Mouse (Mus musculus) megakaryocyte, embryonic 14.5 days (primary cell): ENCODE measurements around the gene Ifna16. TPM values are rescaled to one million over a fixed set of nuclear protein-coding genes. Genes with fewer than 3 reads are reported as not detected.

Experiments
- H3K27me3 ChIP-seq: replicated peaks from 2 replicates; pipeline ENCODE3; 2012; ENCODE audit warnings: inconsistent platforms
- H3K36me3 ChIP-seq: replicated peaks from 2 replicates; pipeline ENCODE3; 2012; ENCODE audit warnings: low read length, inconsistent platforms, mixed read lengths
- H3K4me1 ChIP-seq: 2 replicates; pipeline ENCODE4 v1.6.1; 2012; ENCODE audit warnings: inconsistent platforms
- H3K4me3 ChIP-seq: replicated peaks from 2 replicates; pipeline ENCODE3; 2012; ENCODE audit warnings: moderate library complexity, mild to moderate bottlenecking, inconsistent platforms
- H3K9me3 ChIP-seq: 2 replicates; pipeline ENCODE4 v1.6.1; 2012; ENCODE audit warnings: inconsistent platforms
- FLI1 ChIP-seq: IDR thresholded peaks from 2 replicates; pipeline ENCODE4 v1.6.1; 2012; ENCODE audit warnings: low read length, inconsistent platforms, mixed read lengths
- GATA1 ChIP-seq: IDR thresholded peaks from 3 replicates; pipeline ENCODE4 v1.6.1; 2012; ENCODE audit warnings: mixed read lengths, low read length, inconsistent platforms, borderline replicate concordance
- polyA plus RNA-seq: library from polyadenylated mRNA; stranded (reverse); fragments of >175 nt; gene quantifications from 2 replicates; pipeline ENCODE4 v1.2.3, GENCODE M21; 2012; ENCODE audit warnings: low replicate concordance; ENCODE audit not compliant: insufficient read depth

The Ifna16 gene
- polyA plus RNA-seq, 1 experiment: not detected

DNA sequence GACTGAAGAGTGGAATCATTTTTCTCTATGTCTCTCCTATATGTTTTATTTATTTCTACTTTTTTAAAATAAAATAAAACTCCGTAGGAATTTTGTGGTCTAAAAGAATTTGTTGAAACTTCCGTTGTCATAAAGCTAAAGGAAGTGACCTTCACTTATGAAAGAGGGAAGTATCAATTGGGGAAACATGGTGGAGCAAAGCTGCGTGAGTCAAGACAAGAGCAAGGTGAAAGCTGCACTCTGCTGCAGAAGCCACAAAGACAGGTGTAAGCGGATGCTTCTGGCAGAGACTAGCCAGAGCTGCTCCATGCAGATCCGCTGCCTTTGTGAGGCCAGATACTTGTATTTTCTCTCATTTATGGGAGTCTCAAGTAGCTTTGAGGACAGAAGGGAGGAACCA, 22.1 kb upstream of the Ifna16 start:
- Histone ChIP-seq H3K4me1 (peaks cover 75% of the 10 kb centered on the region), H3K9me3 (no peaks in the 10 kb centered on the region), H3K27me3 (no peaks in the 10 kb centered on the region), H3K4me3 (peak overlapping the region; percentile 28), H3K36me3 (no peaks in the 10 kb centered on the region)
- no peak for TF ChIP-seq GATA1
- TF ChIP-seq FLI1: no peak

- Histone ChIP-seq H3K9me3 (no peaks in the 10 kb centered on the region), H3K4me3 (no peak overlapping the region), H3K36me3 (no peaks in the 10 kb centered on the region), H3K4me1 (peaks cover 86% of the 10 kb centered on the region), H3K27me3 (no peaks in the 10 kb centered on the region)
- TF ChIP-seq GATA1 (no peak), FLI1 (no peak)
Measured at GRCm38 (mm10) chr4:88697753-88698152, 21.0 kb upstream of the Ifna16 start.

GRCm38 (mm10) chr4:88697108-88697507, 20.4 kb upstream of the Ifna16 start:
- H3K36me3 ChIP-seq: no peaks in the 10 kb centered on the region
- H3K4me1 ChIP-seq: peaks cover 86% of the 10 kb centered on the region
- peak overlapping the region; percentile 9 for H3K4me3 ChIP-seq
- TF ChIP-seq GATA1 (no peak), FLI1 (no peak)
- H3K9me3 ChIP-seq: no peaks in the 10 kb centered on the region
- no peaks in the 10 kb centered on the region for H3K27me3 ChIP-seq

GRCm38 (mm10) chr4:88696237-88696884, 19.6 kb upstream of the Ifna16 start:
- TF ChIP-seq GATA1 (no peak), FLI1 (no peak)
- Histone ChIP-seq H3K9me3 (no peaks in the 10 kb centered on the region), H3K4me1 (peaks cover 81% of the 10 kb centered on the region), H3K36me3 (no peaks in the 10 kb centered on the region), H3K27me3 (no peaks in the 10 kb centered on the region), H3K4me3 (no peak overlapping the region)

GRCm38 (mm10) chr4:88693392-88693791, 16.7 kb upstream of the Ifna16 start:
- H3K9me3 ChIP-seq: no peaks in the 10 kb centered on the region
- no peaks in the 10 kb centered on the region for H3K27me3 ChIP-seq
- TF ChIP-seq FLI1 (no peak), GATA1 (no peak; the same call in 2 of the 3 replicates)
- H3K36me3 ChIP-seq: no peaks in the 10 kb centered on the region
- peak overlapping the region; percentile 23 for H3K4me3 ChIP-seq
- H3K4me1 ChIP-seq: peaks cover 64% of the 10 kb centered on the region

DNA sequence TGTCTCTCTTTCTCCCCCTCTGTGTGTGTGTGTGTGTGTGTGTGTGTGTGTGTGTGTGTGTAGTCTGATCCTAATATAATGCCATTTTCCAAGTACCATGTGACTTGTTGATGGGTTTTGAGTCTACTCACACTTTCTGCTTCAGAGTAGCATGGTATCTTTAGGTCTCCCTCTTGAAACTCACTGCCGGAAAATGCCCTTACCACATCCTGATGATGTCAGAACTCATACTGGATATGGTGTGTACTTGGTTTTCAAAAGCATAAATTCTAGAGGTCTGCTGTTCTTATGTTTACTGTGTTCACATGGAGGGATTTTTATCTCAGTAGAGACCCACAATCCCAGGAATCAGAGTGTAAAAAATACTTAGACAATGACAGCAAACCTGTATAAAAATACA, 15.8 kb upstream of the Ifna16 start:
- no peak for TF ChIP-seq GATA1
- no peak for TF ChIP-seq FLI1
- H3K4me1 ChIP-seq: peaks cover 57% of the 10 kb centered on the region
- no peaks in the 10 kb centered on the region for H3K27me3 ChIP-seq

GRCm38 (mm10) chr4:88691259-88691658, 14.5 kb upstream of the Ifna16 start, which contains the start of gene Ifnab:
TSS of gene Ifnab (minus strand) at chr4:88691359.
- Histone ChIP-seq H3K9me3 (no peaks in the 10 kb centered on the region), H3K4me3 (no peak within 1 kb of the TSS), H3K27me3 (no peaks in the 10 kb centered on the region), H3K36me3 (no peaks in the 10 kb centered on the region), H3K4me1 (peaks cover 44% of the 10 kb centered on the region)
- no peak for TF ChIP-seq FLI1
- no peak for TF ChIP-seq GATA1

More for the DNA sequence above, 15.8 kb upstream of the Ifna16 start:
- Histone ChIP-seq H3K9me3 (no peaks in the 10 kb centered on the region), H3K36me3 (no peaks in the 10 kb centered on the region), H3K4me3 (no peak overlapping the region)

GRCm38 (mm10) chr4:88683812-88684211, 7.1 kb upstream of the Ifna16 start, which contains the start of gene Ifna2:
TSS of gene Ifna2 (minus strand) at chr4:88683912.
- no peak for TF ChIP-seq FLI1
- Histone ChIP-seq H3K9me3 (no peaks in the 10 kb centered on the region), H3K27me3 (no peaks in the 10 kb centered on the region), H3K4me1 (peaks cover 21% of the 10 kb centered on the region), H3K36me3 (no peaks in the 10 kb centered on the region), H3K4me3 (no peak within 1 kb of the TSS)

- no peaks in the 10 kb centered on the region for H3K9me3 ChIP-seq
- H3K36me3 ChIP-seq: no peaks in the 10 kb centered on the region
- peaks cover 1% of the 10 kb centered on the region for H3K27me3 ChIP-seq
- no peak for TF ChIP-seq GATA1
- TF ChIP-seq FLI1: no peak
- H3K4me3 ChIP-seq: no peak overlapping the region
- peaks cover 21% of the 10 kb centered on the region for H3K4me1 ChIP-seq
Measured at GRCm38 (mm10) chr4:88681353-88681752, 4.6 kb upstream of the Ifna16 start.

DNA sequence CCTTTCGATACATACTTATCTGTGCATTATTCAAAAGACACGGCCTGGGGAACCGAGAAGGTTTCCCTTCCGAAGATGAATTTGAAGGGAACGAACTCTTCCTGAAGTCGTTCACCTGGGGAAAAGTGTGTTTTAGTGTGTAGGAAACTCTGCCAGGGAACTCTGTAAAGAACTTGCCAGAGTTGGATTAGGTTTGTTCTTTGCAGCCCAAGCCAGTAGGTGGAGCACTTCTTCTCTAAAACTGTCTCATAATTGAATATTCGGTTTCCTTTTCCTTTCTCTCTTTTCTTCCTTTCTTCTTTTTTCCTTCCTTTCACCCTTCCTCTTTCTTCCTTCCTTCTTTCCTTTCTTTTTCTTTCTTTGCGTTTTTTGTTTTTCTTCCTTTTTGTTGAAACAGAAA, 3.6 kb upstream of the Ifna16 start:
- peak overlapping the region; percentile 74 for H3K4me3 ChIP-seq
- peaks cover 21% of the 10 kb centered on the region for H3K4me1 ChIP-seq
- TF ChIP-seq FLI1 (no peak), GATA1 (no peak)
- no peaks in the 10 kb centered on the region for H3K9me3 ChIP-seq
- H3K27me3 ChIP-seq: peaks cover 2% of the 10 kb centered on the region
- H3K36me3 ChIP-seq: no peaks in the 10 kb centered on the region
